Mouse (Mus musculus) left cerebral cortex, postnatal 25 days (tissue): Measurements from ENCODE around the gene Dnajc6. TPM values are rescaled to one million over a fixed set of nuclear protein-coding genes. Genes with fewer than 3 reads are reported as not detected.

Experiments
- DNase-seq, 2 experiments: peaks; one replicate each; pipeline ENCODE4 v3.0.0; 2022; ENCODE audit warnings: low spot score in 2 of 2, mixed read lengths in 1 of 2
- intact Hi-C: fragments of 180-260 bp; cut with DNase I; formaldehyde crosslinking; loops from one replicate; pipeline ENCODE4 v1.15.1; 2025
- total RNA-seq, 2 experiments: library from RNA; stranded (reverse); gene quantifications; 2 replicates each; pipeline ENCODE4 v1.2.3; 2021

Gene Dnajc6
- total RNA-seq, 2 experiments from 2014 or later = 306 to 342 TPM

- intact Hi-C loops = no loop called here
- DNase-seq = no peak
Observed at GRCm38 (mm10) chr4:101603635-101604034, 107.2 kb downstream of the Dnajc6 start.

GRCm38 (mm10) chr4:101616520-101616919, 120.1 kb downstream of the Dnajc6 start:
- no peak for DNase-seq
- intact Hi-C loops = loop anchor here (5.0 kb wide), 1 partner anchor 109 kb away; no protein-coding TSS in a partner anchor

GRCm38 (mm10) chr4:101617742-101618141, 121.3 kb downstream of the Dnajc6 start:
- no peak for DNase-seq
- intact Hi-C loops = loop anchor here (5.0 kb wide), 1 partner anchor 110 kb away; no protein-coding TSS in a partner anchor

- intact Hi-C loops = no loop called here
- peak in 1 of 2 experiments; percentile 57 for DNase-seq
Observed at GRCm38 (mm10) chr4:101620206-101620605, 123.8 kb downstream of the Dnajc6 start.

GRCm38 (mm10) chr4:101621241-101621640, 124.8 kb downstream of the Dnajc6 start:
- intact Hi-C loops = no loop called here
- peak in 1 of 2 experiments; percentile 65 for DNase-seq

GRCm38 (mm10) chr4:101625278-101625677, 128.8 kb downstream of the Dnajc6 start:
- no peak for DNase-seq
- intact Hi-C loops = no loop called here

GRCm38 (mm10) chr4:101635596-101635995, 139.1 kb downstream of the Dnajc6 start:
- DNase-seq = no peak

GRCm38 (mm10) chr4:101637472-101637871, 141.0 kb downstream of the Dnajc6 start:
- intact Hi-C loops = no loop called here
- no peak for DNase-seq

More at GRCm38 (mm10) chr4:101635596-101635995, 139.1 kb downstream of the Dnajc6 start:
- intact Hi-C loops = no loop called here

DNA sequence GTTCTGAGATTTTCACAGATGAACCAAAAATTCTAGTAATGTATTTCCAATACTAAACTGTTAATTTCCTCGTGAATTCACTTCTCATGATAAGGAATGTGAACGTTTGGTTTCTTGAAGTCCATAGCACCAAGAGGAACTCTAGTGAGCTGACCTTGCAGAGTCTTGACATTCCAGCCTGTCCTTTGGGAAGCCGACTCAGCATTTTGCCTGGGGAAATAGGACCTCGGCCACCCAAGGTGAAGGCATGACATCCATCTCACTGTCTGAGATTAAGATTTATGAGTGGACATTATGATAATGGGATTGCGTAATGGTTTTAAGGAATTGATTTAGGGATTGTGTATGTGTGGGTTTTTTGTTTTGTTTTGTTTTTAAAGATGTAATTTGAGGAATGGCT, 144.2 kb downstream of the Dnajc6 start:
- intact Hi-C loops = loop anchor here (5.0 to 10.0 kb wide), 3 partner anchors 123 to 286 kb away; no protein-coding TSS in a partner anchor
- no peak for DNase-seq

DNA sequence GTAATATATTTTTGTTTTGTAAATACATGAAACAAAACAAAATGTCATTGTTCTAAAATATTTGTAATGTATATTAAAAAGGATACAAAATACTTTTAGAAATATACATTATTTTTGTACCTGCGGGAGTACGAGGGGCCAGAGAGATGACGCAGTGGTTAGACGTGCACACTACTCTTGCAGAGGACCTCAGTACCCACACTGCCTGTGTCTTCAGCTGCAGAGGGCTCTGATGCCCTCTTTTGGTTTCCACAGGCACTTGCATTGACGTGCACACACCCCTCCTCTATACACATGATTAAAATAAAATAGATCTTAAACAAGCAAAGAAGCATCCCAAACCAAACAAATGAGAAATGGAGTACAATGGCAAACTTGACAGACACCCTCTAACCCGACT, 146.3 kb downstream of the Dnajc6 start:
- intact Hi-C loops = loop anchor here (5.0 to 10.0 kb wide), 3 partner anchors 125 to 288 kb away; no protein-coding TSS in a partner anchor

DNA sequence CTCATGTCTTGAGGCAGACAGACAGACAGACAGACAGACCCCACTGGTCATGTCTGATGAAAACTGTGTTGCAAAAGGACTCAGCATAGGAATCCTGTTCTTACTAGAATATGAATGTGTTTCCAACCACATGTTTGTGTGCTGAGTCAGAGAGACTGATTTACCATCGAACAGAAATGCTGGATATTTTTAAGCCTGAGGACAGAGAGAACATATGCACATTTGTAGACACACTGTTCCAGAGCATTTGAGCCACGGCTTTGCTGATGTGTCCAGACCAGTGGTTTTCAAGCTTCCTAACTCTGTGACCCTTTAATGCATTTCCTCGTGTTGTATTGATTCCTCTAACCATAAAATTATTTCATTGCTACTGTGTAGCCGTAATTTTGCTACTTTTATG, 146.8 kb downstream of the Dnajc6 start:
- intact Hi-C loops = loop anchor here (5.0 to 10.0 kb wide), 3 partner anchors 126 to 288 kb away; no protein-coding TSS in a partner anchor
- DNase-seq = peak; percentile 39 to 82

More for the DNA sequence above, 146.3 kb downstream of the Dnajc6 start:
- peak in 1 of 2 experiments; percentile 31 for DNase-seq

DNA sequence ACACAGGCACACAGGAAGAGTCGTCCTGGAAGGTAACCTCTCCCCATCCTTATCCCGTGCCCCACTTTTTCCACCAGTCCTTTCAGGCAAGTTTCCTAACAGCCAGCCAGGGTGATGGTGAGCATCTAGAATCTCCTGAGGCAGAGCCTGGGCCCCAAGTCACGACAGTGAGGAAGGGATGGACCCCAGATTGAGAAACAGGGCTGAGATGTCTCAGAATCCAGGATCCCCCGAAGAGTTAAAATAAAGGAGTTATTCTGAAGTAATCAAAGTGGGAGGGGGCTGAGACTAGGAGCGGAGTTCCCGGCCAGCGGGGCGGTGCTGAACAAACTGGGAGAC, 150.4 kb downstream of the Dnajc6 start:
- intact Hi-C loops = loop anchor here (10.0 kb wide), 2 partner anchors 262 to 292 kb away; no protein-coding TSS in a partner anchor
- DNase-seq = no peak

GRCm38 (mm10) chr4:101647196-101647905, 150.9 kb downstream of the Dnajc6 start, which contains the start of gene Leprot:
Gene Leprot, plus strand, starts transcription at chr4:101647718.
- intact Hi-C loops = loop anchor here (10.0 kb wide), 2 partner anchors 263 to 293 kb away; no protein-coding TSS in a partner anchor
- DNase-seq = peak; percentile 100

DNA sequence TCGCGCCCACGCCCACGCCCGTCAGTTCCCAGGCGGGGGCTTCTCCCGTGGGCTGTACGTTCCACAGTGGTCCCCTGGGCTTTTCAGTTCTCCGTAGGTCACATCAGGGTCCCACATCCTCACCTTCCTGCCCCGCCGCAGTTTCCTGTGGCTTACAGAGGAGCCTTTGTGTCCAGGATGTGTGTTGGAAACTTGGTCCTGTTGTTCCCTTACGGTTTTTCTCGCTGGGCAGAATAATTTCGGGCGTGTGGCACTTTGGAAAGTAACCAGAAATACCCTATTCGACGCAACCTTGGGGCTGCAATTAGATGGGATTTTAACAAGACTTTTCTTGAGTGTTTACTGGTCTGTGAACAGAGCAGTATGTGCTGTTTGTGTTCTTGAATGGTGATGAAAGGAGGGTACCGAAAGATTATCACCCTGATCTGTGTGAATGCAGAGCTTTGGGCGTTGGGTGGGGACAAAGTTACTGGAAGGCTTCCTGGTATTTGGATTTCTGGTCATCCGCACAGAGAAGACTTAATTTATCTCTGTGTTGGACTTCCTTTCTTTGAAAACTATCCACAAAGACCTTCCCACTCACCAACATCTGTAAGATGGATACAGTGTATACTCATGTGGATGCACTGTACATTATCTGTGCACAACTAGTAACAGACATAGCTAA, 151.7 kb downstream of the Dnajc6 start:
- DNase-seq = no peak
- intact Hi-C loops = loop anchor here (10.0 kb wide), 2 partner anchors 263 to 293 kb away; no protein-coding TSS in a partner anchor

DNA sequence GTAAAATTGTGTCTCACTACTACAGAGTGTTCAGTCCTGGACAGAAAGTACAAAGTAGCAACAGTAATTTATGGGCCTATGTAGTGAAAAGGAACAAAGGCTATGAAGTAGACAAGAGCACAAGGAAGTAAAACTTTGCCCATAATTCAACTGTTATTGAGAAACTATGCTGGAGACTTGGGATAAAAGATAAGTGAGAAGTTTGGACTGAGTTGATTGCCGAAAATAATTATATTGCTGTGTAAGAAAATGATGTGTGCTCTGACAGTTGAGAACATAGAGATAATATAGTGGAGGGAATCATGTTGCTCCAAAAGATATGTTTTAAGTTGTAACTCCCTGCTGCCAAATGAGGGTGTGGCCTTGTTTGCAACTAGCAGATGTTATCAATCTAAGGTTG, 152.3 kb downstream of the Dnajc6 start:
- no peak for DNase-seq
- intact Hi-C loops = loop anchor here (10.0 kb wide), 2 partner anchors 264 to 294 kb away; no protein-coding TSS in a partner anchor

GRCm38 (mm10) chr4:101650961-101651360, 154.5 kb downstream of the Dnajc6 start:
- no peak for DNase-seq
- intact Hi-C loops = no loop called here

DNA sequence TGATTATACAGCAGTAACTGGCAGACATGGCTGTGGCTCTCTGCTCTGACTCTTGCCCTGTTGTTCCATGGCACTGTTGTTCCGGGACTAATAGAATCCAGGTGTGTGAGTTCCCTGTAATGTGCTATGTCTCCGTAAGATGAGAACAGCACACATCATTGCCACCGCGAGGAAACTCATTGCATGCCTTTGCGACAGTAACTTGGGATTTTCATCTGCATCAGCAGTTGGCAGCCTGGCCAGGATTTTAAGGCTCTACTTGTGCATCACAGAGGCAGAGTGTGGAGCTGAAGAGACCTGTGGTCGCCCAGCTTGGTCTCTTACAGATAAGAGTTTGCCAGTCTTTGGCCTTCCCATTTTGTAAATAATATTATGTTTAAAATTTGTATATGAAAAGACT, 157.8 kb downstream of the Dnajc6 start:
- no peak for DNase-seq
- intact Hi-C loops = no loop called here

DNA sequence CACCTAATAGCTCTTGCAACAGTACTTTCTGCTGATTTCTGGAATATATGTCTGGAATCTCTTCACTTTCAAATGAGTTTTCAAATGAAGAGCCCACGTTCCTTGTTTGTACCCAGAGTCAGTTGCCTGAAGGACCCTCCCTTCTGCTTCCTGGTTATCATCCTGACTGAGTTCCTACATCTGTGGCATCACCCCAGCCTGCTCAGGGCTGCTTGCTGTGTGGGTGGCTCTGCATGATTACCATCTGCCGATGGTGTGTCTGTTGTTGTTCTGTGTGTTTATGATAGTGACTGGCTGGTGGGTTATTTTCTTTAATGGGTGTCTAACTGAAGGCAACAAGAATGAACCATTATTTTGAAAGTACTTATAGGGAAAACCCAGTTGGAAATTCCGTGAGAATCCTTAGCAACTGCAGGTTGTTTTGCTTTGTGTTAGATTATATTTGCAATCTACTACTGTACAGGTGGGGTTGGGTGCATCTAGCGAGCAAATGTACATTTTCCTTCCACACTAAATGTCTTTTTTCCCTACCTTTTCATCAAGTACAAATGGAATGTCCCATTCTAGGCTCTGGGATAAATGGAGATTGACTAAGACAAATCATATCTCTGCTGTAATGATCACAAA, 158.5 kb downstream of the Dnajc6 start:
- no peak for DNase-seq
- intact Hi-C loops = no loop called here

DNA sequence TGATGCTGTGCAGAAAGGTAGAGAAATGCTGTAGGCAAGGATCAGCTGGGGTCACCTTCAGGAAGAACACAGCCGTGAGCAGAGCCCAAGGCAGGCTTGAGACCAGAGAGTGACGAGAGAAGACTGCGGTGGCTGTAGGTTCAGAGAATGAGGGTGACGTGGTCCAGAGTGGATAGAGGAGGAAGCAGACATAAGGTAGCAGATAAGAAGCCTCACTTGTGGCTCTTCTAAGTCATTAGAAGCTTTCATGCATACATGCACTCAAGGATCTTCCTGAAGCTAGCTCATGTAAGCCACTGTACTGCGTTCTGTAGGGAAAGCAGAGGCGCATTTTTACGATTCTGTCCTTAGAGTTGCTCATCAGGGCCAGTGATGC, 159.0 kb downstream of the Dnajc6 start:
- no peak for DNase-seq
- intact Hi-C loops = no loop called here

DNA sequence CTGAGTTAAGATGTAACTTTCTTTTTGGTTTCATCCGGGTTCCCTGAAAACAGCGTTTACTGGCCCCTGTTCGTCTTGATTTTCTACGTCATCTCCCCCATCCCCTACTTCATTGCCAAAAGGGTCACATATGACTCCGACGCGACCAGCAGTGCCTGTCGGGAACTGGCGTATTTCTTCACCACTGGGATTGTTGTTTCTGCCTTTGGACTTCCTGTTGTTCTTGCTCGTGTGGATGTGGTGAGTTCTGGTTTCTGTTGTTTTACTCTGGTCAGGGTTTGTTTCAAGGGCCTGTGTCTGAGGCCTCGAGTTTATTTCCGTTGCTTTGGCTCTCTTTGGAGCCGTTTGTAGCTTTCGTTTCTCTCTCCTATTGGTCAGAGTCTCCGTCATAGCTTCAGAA, 159.6 kb downstream of the Dnajc6 start:
- intact Hi-C loops = no loop called here
- no peak for DNase-seq
